Mouse (Mus musculus) mature B cell (primary cell): ENCODE results near the gene Klrb1.

Source experiments
- in situ Hi-C: fragments of 300-500 bp; cut with MboI; formaldehyde crosslinking; loops from 2 replicates; pipeline ENCODE4 v1.14.3; 2019

The Klrb1 gene

GRCm38 (mm10) chr6:128736100-128736499, 13.2 kb upstream of the Klrb1 start:
- in situ Hi-C loops = no loop called here

GRCm38 (mm10) chr6:128734896-128735295, 12.0 kb upstream of the Klrb1 start:
- in situ Hi-C loops = no loop called here

- in situ Hi-C loops = no loop called here
These were observed 11.2 kb upstream of the Klrb1 start for GRCm38 (mm10) chr6:128733908-128734679.

- in situ Hi-C loops = no loop called here
These were observed 9.2 kb upstream of the Klrb1 start for GRCm38 (mm10) chr6:128732032-128732431.

- in situ Hi-C loops = no loop called here
These were observed 21.2 kb downstream of the Klrb1 start for GRCm38 (mm10) chr6:128701691-128702090.

GRCm38 (mm10) chr6:128679574-128679973, 43.3 kb downstream of the Klrb1 start:
- in situ Hi-C loops = no loop called here

- in situ Hi-C loops = no loop called here
These were observed 52.9 kb downstream of the Klrb1 start for GRCm38 (mm10) chr6:128669936-128670335.

- in situ Hi-C loops = no loop called here
These were observed 60.7 kb downstream of the Klrb1 start, which contains the start of gene Clec2h for GRCm38 (mm10) chr6:128662206-128662605. Gene Clec2h (plus strand): TSS chr6:128662385.

GRCm38 (mm10) chr6:128661249-128661648, 61.6 kb downstream of the Klrb1 start:
- in situ Hi-C loops = no loop called here
